Mouse (Mus musculus) lung, adult 2 months (tissue): ENCODE results near the gene Hyal2. TPM values are rescaled to one million over a fixed set of nuclear protein-coding genes. Genes with fewer than 3 reads are reported as not detected.
"Not testable (repeated sequence)": the region's sequence is repeated elsewhere in the genome, so short reads cannot be mapped to it uniquely, and the experiment has no call there.

ENCODE experiments used
- DNase-seq: peaks from one replicate; pipeline ENCODE4 v3.0.0; 2022
- H3K4me1 ChIP-seq: fragments of 200-500 bp; 2 replicates; pipeline ENCODE4 v1.6.1; 2011; ENCODE audit warnings: low read length; ENCODE audit not compliant: control insufficient read depth, insufficient read depth
- H3K4me3 ChIP-seq: fragments of 200-500 bp; replicated peaks from 2 replicates; pipeline ENCODE3; 2011; ENCODE audit warnings: low read depth, mild to moderate bottlenecking, control low read depth, low read length; ENCODE audit errors: extremely low read depth
- CTCF ChIP-seq: fragments of 200-500 bp; IDR thresholded peaks from 2 replicates; pipeline ENCODE4 v1.5.1; 2011; ENCODE audit warnings: mild to moderate bottlenecking, low read length, control low read depth; ENCODE audit not compliant: insufficient read depth
- POLR2A ChIP-seq: fragments of 200-500 bp; IDR thresholded peaks from 2 replicates; pipeline ENCODE4 v1.6.1; 2011; ENCODE audit warnings: low read depth, mild to moderate bottlenecking, control low read depth, low read length, borderline replicate concordance; ENCODE audit errors: extremely low read depth
- WGBS: fragments of 180-500 bp; shearing (Covaris S2); methylation state at CpG from one replicate; pipeline ENCODE4 v1.1.7; 2018; 5-methylcytosine and 5-hydroxymethylcytosine counted together
- polyA plus RNA-seq: library from polyadenylated mRNA; depleted of rRNA; stranded (reverse); fragments of >200 nt; gene quantifications from 2 replicates; pipeline ENCODE4 v1.2.3, GENCODE M21; 2012

The Hyal2 gene
- polyA plus RNA-seq, 1 experiment: 235 TPM

GRCm38 (mm10) chr9:107551890-107552355, 15.8 kb upstream of the Hyal2 start:
- Histone ChIP-seq H3K4me1 (peaks cover 19% of the 10 kb centered on the region), H3K4me3 (peak overlapping the region; percentile 61)
- 23% methylated on average over 8 of the region's 8 CpGs for WGBS
- no peak for DNase-seq
- TF ChIP-seq POLR2A (no peak), CTCF (no peak)

GRCm38 (mm10) chr9:107552690-107553393, 14.9 kb upstream of the Hyal2 start:
- TF ChIP-seq POLR2A (no peak), CTCF (no peak)
- no peak for DNase-seq
- WGBS: 82% methylated on average over 5 of the region's 5 CpGs
- no peak overlapping the region for H3K4me3 ChIP-seq
- peaks cover 19% of the 10 kb centered on the region for H3K4me1 ChIP-seq

GRCm38 (mm10) chr9:107553541-107554318, 14.0 kb upstream of the Hyal2 start:
- DNase-seq: peak; percentile 53
- no peak for TF ChIP-seq POLR2A
- no peak for TF ChIP-seq CTCF
- 7% methylated on average over 37 of the region's 37 CpGs for WGBS
- H3K4me3 ChIP-seq: peak overlapping the region; percentile 54
- peaks cover 19% of the 10 kb centered on the region for H3K4me1 ChIP-seq

- WGBS: under 1% methylated on average over 53 of the region's 53 CpGs
- Histone ChIP-seq H3K4me1 (peaks cover 19% of the 10 kb centered on the region), H3K4me3 (peak overlapping the region; percentile 94)
- TF ChIP-seq CTCF (no peak), POLR2A (peak; percentile 86)
- DNase-seq: peak; percentile 91
Observed at GRCm38 (mm10) chr9:107554319-107554825, 13.4 kb upstream of the Hyal2 start.

GRCm38 (mm10) chr9:107555031-107555457, 12.7 kb upstream of the Hyal2 start:
- peaks cover 19% of the 10 kb centered on the region for H3K4me1 ChIP-seq
- peak; percentile 73 for DNase-seq
- WGBS: under 1% methylated on average over 23 of the region's 23 CpGs
- TF ChIP-seq CTCF (no peak), POLR2A (peak; percentile 80; the same call in 1 of the 2 replicates)
- H3K4me3 ChIP-seq: peak overlapping the region; percentile 94

GRCm38 (mm10) chr9:107555701-107556100, 12.0 kb upstream of the Hyal2 start:
- peak overlapping the region; percentile 94 for H3K4me3 ChIP-seq
- 15% methylated on average over 2 of the region's 2 CpGs for WGBS
- DNase-seq: no peak
- peaks cover 16% of the 10 kb centered on the region for H3K4me1 ChIP-seq
- TF ChIP-seq POLR2A (no peak), CTCF (no peak)

- WGBS: 32% methylated on average over 3 of the region's 3 CpGs
- peaks cover 11% of the 10 kb centered on the region for H3K4me1 ChIP-seq
- TF ChIP-seq POLR2A: no peak
- no peak for DNase-seq
- H3K4me3 ChIP-seq: no peak overlapping the region
Observed at GRCm38 (mm10) chr9:107556346-107556745, 11.4 kb upstream of the Hyal2 start.

- Histone ChIP-seq H3K4me3 (peak within 1 kb of the TSS; percentile 73), H3K4me1 (peaks cover 6% of the 10 kb centered on the region)
- under 1% methylated on average over 44 of the region's 46 CpGs for WGBS
- TF ChIP-seq CTCF: no peak
- peak; percentile 82; the same call in 1 of the 2 replicates for TF ChIP-seq POLR2A
- peak; percentile 92 for DNase-seq
Observed at GRCm38 (mm10) chr9:107563029-107563581, 4.6 kb upstream of the Hyal2 start, which contains the start of gene Tusc2. Gene Tusc2, plus strand, starts transcription at chr9:107563255.

GRCm38 (mm10) chr9:107565556-107565955, 2.2 kb upstream of the Hyal2 start:
- Histone ChIP-seq H3K4me1 (peaks cover 13% of the 10 kb centered on the region), H3K4me3 (peak overlapping the region; percentile 60)
- WGBS: 35% methylated on average over 5 of the region's 5 CpGs
- DNase-seq: not testable (repeated sequence)
- 0 out of 2 replicates have a peak, but pooled peaks have one; percentile 15 for TF ChIP-seq CTCF

GRCm38 (mm10) chr9:107566041-107566709, 1.6 kb upstream of the Hyal2 start:
- Histone ChIP-seq H3K4me3 (peak overlapping the region; percentile 76), H3K4me1 (peaks cover 17% of the 10 kb centered on the region)
- TF ChIP-seq POLR2A (peak; percentile 59), CTCF (peak; percentile 97)
- WGBS: 29% methylated on average over 15 of the region's 15 CpGs
- DNase-seq: peak; percentile 92
